Mouse (Mus musculus): ENCODE results near the gene Ehbp1. TPM values are rescaled to one million over a fixed set of nuclear protein-coding genes. Genes with fewer than 3 reads are reported as not detected.
A peak's percentile ranks its signal among the peaks of the same experiment; 100 is the strongest.

Ehbp1 gene
- total RNA-seq, 2 experiments from 2014 or later, result 2.2 to 6.8 TPM

DNA sequence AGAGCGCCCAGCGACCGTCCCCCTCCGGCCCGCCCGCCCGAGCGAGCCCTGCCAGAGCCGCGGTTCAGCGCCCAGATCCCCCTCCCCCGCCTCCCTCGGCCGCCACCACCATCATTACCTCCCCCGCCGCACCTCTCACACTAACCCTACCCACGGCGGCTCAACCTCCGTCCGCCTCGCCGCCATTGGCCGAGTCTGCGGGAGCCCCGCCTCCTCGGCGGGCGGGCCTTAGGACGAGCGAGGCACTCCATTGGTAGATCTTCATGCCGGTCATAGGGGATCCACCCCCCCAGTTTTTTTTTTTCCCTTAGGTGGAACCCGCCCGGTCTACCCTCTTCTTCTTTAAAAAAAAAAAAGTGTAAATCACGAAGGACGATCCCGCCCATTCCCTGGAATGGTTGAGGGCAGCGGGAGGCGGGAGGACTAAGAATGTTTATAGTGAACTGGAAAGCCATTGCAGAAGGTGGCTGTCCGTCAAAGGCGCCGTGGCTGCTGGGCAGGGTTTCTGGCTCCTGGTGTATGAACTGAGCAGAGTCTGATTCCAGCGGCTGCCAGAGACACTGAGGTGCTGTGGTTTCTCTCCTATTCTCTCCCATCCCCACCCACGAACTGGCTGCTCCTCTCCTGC, 55.1 kb downstream of the Ehbp1 start:
- ATAC-seq (replicated peaks; ENCODE audit: poor library complexity), result peak; percentile 94

GRCm38 (mm10) chr11:22286371-22286872, 55.7 kb downstream of the Ehbp1 start:
- peak; percentile 10 for ATAC-seq (replicated peaks; ENCODE audit: poor library complexity)

GRCm38 (mm10) chr11:22276656-22277055, 65.4 kb downstream of the Ehbp1 start:
- no peak for ATAC-seq (replicated peaks; ENCODE audit: poor library complexity)

- no peak for ATAC-seq (replicated peaks; ENCODE audit: poor library complexity)
Measured at GRCm38 (mm10) chr11:22274144-22274543, 67.9 kb downstream of the Ehbp1 start.

GRCm38 (mm10) chr11:22273378-22273777, 68.7 kb downstream of the Ehbp1 start:
- no peak for ATAC-seq (replicated peaks; ENCODE audit: poor library complexity)

GRCm38 (mm10) chr11:22271889-22272288, 70.2 kb downstream of the Ehbp1 start:
- no peak for ATAC-seq (replicated peaks; ENCODE audit: poor library complexity)

GRCm38 (mm10) chr11:22269643-22270042, 72.4 kb downstream of the Ehbp1 start:
- ATAC-seq (replicated peaks; ENCODE audit: poor library complexity), result no peak

- no peak for ATAC-seq (replicated peaks; ENCODE audit: poor library complexity)
Measured at GRCm38 (mm10) chr11:22269173-22269572, 72.9 kb downstream of the Ehbp1 start.

- no peak for ATAC-seq (replicated peaks; ENCODE audit: poor library complexity)
Measured at GRCm38 (mm10) chr11:22267014-22267413, 75.1 kb downstream of the Ehbp1 start.

GRCm38 (mm10) chr11:22255418-22255817, 86.7 kb downstream of the Ehbp1 start:
- ATAC-seq (replicated peaks; ENCODE audit: poor library complexity), result no peak

- no peak for ATAC-seq (replicated peaks; ENCODE audit: poor library complexity)
Measured at GRCm38 (mm10) chr11:22249363-22249762, 92.7 kb downstream of the Ehbp1 start.

- no peak for ATAC-seq (replicated peaks; ENCODE audit: poor library complexity)
Measured at GRCm38 (mm10) chr11:22247736-22248135, 94.4 kb downstream of the Ehbp1 start.

- ATAC-seq (replicated peaks; ENCODE audit: poor library complexity), result no peak
Measured at GRCm38 (mm10) chr11:22247069-22247468, 95.0 kb downstream of the Ehbp1 start.

GRCm38 (mm10) chr11:22235558-22235957, 106.5 kb downstream of the Ehbp1 start:
- ATAC-seq (replicated peaks; ENCODE audit: poor library complexity), result no peak

- ATAC-seq (replicated peaks; ENCODE audit: poor library complexity), result peak; percentile 76
Measured at GRCm38 (mm10) chr11:22234739-22235138, 107.4 kb downstream of the Ehbp1 start.

GRCm38 (mm10) chr11:22230906-22231305, 111.2 kb downstream of the Ehbp1 start:
- ATAC-seq (replicated peaks; ENCODE audit: poor library complexity), result no peak

DNA sequence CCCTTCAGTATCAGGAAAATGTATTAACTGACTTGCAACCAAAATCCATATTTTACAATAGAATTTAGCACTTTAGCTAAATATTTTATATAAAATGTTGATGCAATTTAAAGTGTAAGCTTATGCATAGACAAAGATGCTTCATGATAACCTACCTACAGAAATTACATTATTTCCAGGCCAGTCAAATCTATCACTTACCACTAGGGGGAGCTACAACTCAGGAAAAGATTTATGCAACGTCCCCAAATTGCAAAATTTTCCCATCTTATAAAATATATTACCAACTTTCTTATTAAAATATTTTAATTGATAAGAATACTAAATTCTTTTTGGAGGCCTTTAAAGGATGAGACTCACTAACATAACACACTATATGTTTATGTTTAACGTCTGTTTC, 116.5 kb downstream of the Ehbp1 start:
- peak; percentile 76 for ATAC-seq (replicated peaks; ENCODE audit: poor library complexity)

DNA sequence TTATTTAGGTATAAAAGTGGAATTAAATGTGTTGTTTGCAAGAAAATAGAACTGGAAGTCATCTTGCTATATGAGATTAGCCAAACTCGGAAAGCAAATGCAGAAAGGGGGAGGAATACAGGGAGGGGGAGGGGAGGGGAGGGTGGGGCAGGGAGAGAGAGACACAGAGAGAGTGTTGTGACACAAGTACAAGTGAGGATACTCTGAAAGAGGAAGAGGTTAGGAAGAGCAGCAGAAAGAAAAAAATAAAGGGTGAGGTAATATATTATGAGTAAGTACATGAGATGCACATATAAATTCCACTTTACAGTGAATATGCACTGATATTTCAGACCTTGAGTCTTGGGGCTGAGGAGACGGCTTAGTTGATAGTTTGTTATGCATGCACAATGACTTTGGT, 123.9 kb downstream of the Ehbp1 start:
- ATAC-seq (replicated peaks; ENCODE audit: poor library complexity), result peak; percentile 57

- ATAC-seq (replicated peaks; ENCODE audit: poor library complexity), result no peak
Measured at GRCm38 (mm10) chr11:22216941-22217340, 125.2 kb downstream of the Ehbp1 start.

GRCm38 (mm10) chr11:22206611-22207010, 135.5 kb downstream of the Ehbp1 start:
- 0 out of 2 replicates have a peak, but pooled peaks have one; percentile 29 for ATAC-seq (replicated peaks; ENCODE audit: poor library complexity)

DNA sequence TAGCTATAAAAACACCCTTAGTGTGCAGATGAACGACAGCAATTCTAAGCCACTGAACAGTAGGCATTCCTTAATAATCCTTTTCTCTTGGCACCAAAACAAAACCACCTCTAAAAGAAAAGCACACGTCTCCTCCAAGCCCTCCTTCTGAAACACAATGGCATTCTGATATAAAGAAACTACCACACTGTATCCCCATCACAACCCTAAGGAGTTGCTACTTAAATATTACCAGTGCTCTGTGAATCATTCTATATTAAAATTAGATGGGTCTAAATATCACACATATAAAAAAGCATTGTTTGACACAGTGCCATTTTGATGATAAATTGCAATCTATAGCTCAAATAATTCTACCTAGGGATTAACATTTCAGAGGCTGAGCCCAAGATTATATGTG, 135.9 kb downstream of the Ehbp1 start:
- ATAC-seq (replicated peaks; ENCODE audit: poor library complexity), result no peak

- no peak for ATAC-seq (replicated peaks; ENCODE audit: poor library complexity)
Measured at GRCm38 (mm10) chr11:22203413-22203812, 138.7 kb downstream of the Ehbp1 start.

DNA sequence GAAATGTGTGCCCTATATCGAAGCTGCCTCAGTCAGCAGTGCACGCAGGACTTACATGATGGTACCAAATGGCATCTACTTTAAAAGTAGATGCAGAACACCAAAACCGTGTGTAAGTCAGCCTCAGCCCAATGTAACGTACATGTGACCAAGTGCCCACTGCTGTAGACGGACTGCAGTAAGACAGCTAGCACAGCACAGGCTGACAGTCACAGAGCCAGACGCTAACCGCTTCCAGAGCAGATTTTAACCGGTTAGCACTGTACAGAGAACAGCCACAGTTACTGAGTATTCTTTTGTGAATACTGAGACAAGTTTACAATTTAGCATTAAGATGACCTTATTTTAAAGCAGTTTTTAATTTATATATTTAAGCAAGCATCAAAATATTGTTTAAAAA, 141.0 kb downstream of the Ehbp1 start:
- no peak for ATAC-seq (replicated peaks; ENCODE audit: poor library complexity)

Measured in megakaryocyte progenitor cell, adult 5-6 weeks (primary cell).